Mouse (Mus musculus) embryonic facial prominence, embryonic 14.5 days (tissue): ENCODE results near the gene Chst15. TPM values are rescaled to one million over a fixed set of nuclear protein-coding genes. Genes with fewer than 3 reads are reported as not detected.

Source experiments
- ATAC-seq: fragments of 200-750 bp; cut with Nextera tagmentation; 2 replicates; pipeline ENCODE4 v1.8.0; 2017; ENCODE audit warnings: low read depth, moderate number of reproducible peaks, moderate TSS enrichment
- DNase-seq: peaks from one replicate; pipeline ENCODE4 v3.0.0-alpha.2; 2015; ENCODE audit warnings: low spot score
- H3K27ac ChIP-seq: fragments of 300-500 bp; sonication (generic); replicated peaks from 2 replicates; pipeline ENCODE4 v1.5.1; 2014; ENCODE audit warnings: low read depth, mild to moderate bottlenecking, low read length, moderate library complexity
- H3K27me3 ChIP-seq: fragments of 300-500 bp; sonication (generic); replicated peaks from 2 replicates; pipeline ENCODE4 v1.6.1; 2014; ENCODE audit warnings: low read length; ENCODE audit not compliant: control insufficient read depth, insufficient read depth
- H3K36me3 ChIP-seq: fragments of 300-500 bp; sonication (generic); 2 replicates; pipeline ENCODE4 v1.6.1; 2014; ENCODE audit warnings: low read length, mixed read lengths; ENCODE audit not compliant: control insufficient read depth, insufficient read depth
- H3K4me1 ChIP-seq: fragments of 300-500 bp; sonication (generic); 2 replicates; pipeline ENCODE4 v1.6.1; 2014; ENCODE audit warnings: antibody characterized with exemption, low read length; ENCODE audit not compliant: control insufficient read depth, insufficient read depth
- H3K4me2 ChIP-seq: fragments of 300-500 bp; sonication (generic); 2 replicates; pipeline ENCODE4 v1.6.1; 2014; ENCODE audit warnings: low read depth, mild to moderate bottlenecking, low read length, moderate library complexity, mixed read lengths
- H3K4me3 ChIP-seq: fragments of 300-500 bp; sonication (generic); 2 replicates; pipeline ENCODE4 v1.5.1; 2014; ENCODE audit warnings: low read depth, mild to moderate bottlenecking, low read length
- H3K9ac ChIP-seq: fragments of 300-500 bp; sonication (generic); 2 replicates; pipeline ENCODE4 v1.6.1; 2014; ENCODE audit warnings: low read depth, mild to moderate bottlenecking, low read length, moderate library complexity, mixed read lengths
- H3K9me3 ChIP-seq: fragments of 300-500 bp; sonication (generic); 2 replicates; pipeline ENCODE4 v1.6.1; 2016; ENCODE audit warnings: low read length; ENCODE audit not compliant: control insufficient read depth
- WGBS: fragments of 180-500 bp; shearing (Covaris S2); extraction: QIAGEN DNeasy Blood & Tissue Kit; methylation state at CpG from one replicate; pipeline ENCODE4 v1.1.7; 2014; 5-methylcytosine and 5-hydroxymethylcytosine counted together
- polyA plus RNA-seq: library from polyadenylated mRNA; unstranded; fragments of >200 nt; fragmentation: Nextera tagmentation; extraction: Ambion mirVana; gene quantifications from 2 replicates; pipeline ENCODE4 v1.2.1, GENCODE M21; 2014

The Chst15 gene
- polyA plus RNA-seq, 1 experiment from 2014 or later, result 14.2 TPM

- no peak for ATAC-seq
These were observed 17.3 kb downstream of the Chst15 start for GRCm38 (mm10) chr7:132299661-132300210.

GRCm38 (mm10) chr7:132298412-132298990 is 18.5 kb downstream of the Chst15 start:
- H3K27ac ChIP-seq, result no peak overlapping the region
- DNase-seq (no peak), ATAC-seq (no peak)
- H3K9me3 ChIP-seq, result no peaks in the 10 kb centered on the region
- H3K4me1 ChIP-seq, result peaks cover 26% of the 10 kb centered on the region
- no peak overlapping the region for H3K9ac ChIP-seq
- no peak overlapping the region for H3K4me2 ChIP-seq
- H3K36me3 ChIP-seq, result no peaks in the 10 kb centered on the region
- no peaks in the 10 kb centered on the region for H3K27me3 ChIP-seq
- 86% methylated on average over 7 of the region's 7 CpGs for WGBS
- H3K4me3 ChIP-seq, result no peak overlapping the region

More at GRCm38 (mm10) chr7:132299661-132300210, 17.3 kb downstream of the Chst15 start:
- Histone ChIP-seq H3K4me3 (no peak overlapping the region), H3K9me3 (no peaks in the 10 kb centered on the region), H3K36me3 (no peaks in the 10 kb centered on the region), H3K27ac (no peak overlapping the region), H3K27me3 (no peaks in the 10 kb centered on the region), H3K4me2 (no peak overlapping the region), H3K4me1 (peaks cover 26% of the 10 kb centered on the region), H3K9ac (no peak overlapping the region)
- 24% methylated on average over 5 of the region's 5 CpGs for WGBS
- no peak for DNase-seq

GRCm38 (mm10) chr7:132296661-132297443 is 20.2 kb downstream of the Chst15 start:
- DNase-seq (no peak), ATAC-seq (no peak)
- 67% methylated on average over 4 of the region's 4 CpGs for WGBS
- Histone ChIP-seq H3K4me3 (no peak overlapping the region), H3K27ac (no peak overlapping the region), H3K36me3 (no peaks in the 10 kb centered on the region), H3K4me2 (no peak overlapping the region), H3K4me1 (peaks cover 19% of the 10 kb centered on the region), H3K9me3 (no peaks in the 10 kb centered on the region), H3K9ac (no peak overlapping the region), H3K27me3 (no peaks in the 10 kb centered on the region)

- H3K4me3 ChIP-seq, result no peak overlapping the region
- ATAC-seq, result no peak
- no peaks in the 10 kb centered on the region for H3K9me3 ChIP-seq
- no peaks in the 10 kb centered on the region for H3K27me3 ChIP-seq
- H3K4me1 ChIP-seq, result peaks cover 19% of the 10 kb centered on the region
- no peak overlapping the region for H3K9ac ChIP-seq
- no peaks in the 10 kb centered on the region for H3K36me3 ChIP-seq
- no peak overlapping the region for H3K27ac ChIP-seq
- WGBS, result 69% methylated on average over 3 of the region's 3 CpGs
- DNase-seq, result no peak
- no peak overlapping the region for H3K4me2 ChIP-seq
These were observed 20.9 kb downstream of the Chst15 start for GRCm38 (mm10) chr7:132296132-132296531.

GRCm38 (mm10) chr7:132287340-132287664 is 29.7 kb downstream of the Chst15 start:
- peaks cover 37% of the 10 kb centered on the region for H3K4me1 ChIP-seq
- H3K36me3 ChIP-seq, result no peaks in the 10 kb centered on the region
- H3K9me3 ChIP-seq, result no peaks in the 10 kb centered on the region
- ATAC-seq, result 0 out of 2 replicates have a peak, but pooled peaks have one; percentile 20
- no peak for DNase-seq
- H3K4me3 ChIP-seq, result no peak overlapping the region
- WGBS, result 91% methylated on average over 3 of the region's 3 CpGs
- 0 out of 2 replicates have a peak overlapping the region, but pooled peaks have one; percentile 45 for H3K27ac ChIP-seq
- H3K9ac ChIP-seq, result no peak overlapping the region
- no peaks in the 10 kb centered on the region for H3K27me3 ChIP-seq
- no peak overlapping the region for H3K4me2 ChIP-seq

GRCm38 (mm10) chr7:132286630-132287339 is 30.2 kb downstream of the Chst15 start:
- Histone ChIP-seq H3K4me1 (peaks cover 37% of the 10 kb centered on the region), H3K36me3 (no peaks in the 10 kb centered on the region), H3K4me2 (no peak overlapping the region), H3K27me3 (no peaks in the 10 kb centered on the region), H3K9ac (no peak overlapping the region), H3K9me3 (no peaks in the 10 kb centered on the region), H3K27ac (peak overlapping the region; percentile 29; the same call in 1 of the 2 replicates), H3K4me3 (no peak overlapping the region)
- DNase-seq (peak; percentile 53), ATAC-seq (no peak)
- 35% methylated on average over 14 of the region's 14 CpGs for whole genome bisulfite sequencing

- H3K9me3 ChIP-seq, result no peaks in the 10 kb centered on the region
- peaks cover 34% of the 10 kb centered on the region for H3K4me1 ChIP-seq
- H3K27me3 ChIP-seq, result no peaks in the 10 kb centered on the region
- DNase-seq (peak; percentile 44), ATAC-seq (no peak)
- WGBS, result 35% methylated on average over 1 of the region's 1 CpGs
- no peaks in the 10 kb centered on the region for H3K36me3 ChIP-seq
- no peak overlapping the region for H3K9ac ChIP-seq
- H3K4me2 ChIP-seq, result no peak overlapping the region
- no peak overlapping the region for H3K4me3 ChIP-seq
- H3K27ac ChIP-seq, result peak overlapping the region; percentile 15; the same call in 1 of the 2 replicates
These were observed 32.2 kb downstream of the Chst15 start for GRCm38 (mm10) chr7:132284795-132285194.

GRCm38 (mm10) chr7:132284048-132284737 is 32.8 kb downstream of the Chst15 start:
- 51% methylated on average over 7 of the region's 7 CpGs for WGBS
- H3K27ac ChIP-seq, result peak overlapping the region; percentile 15; the same call in 1 of the 2 replicates
- ATAC-seq (no peak), DNase-seq (no peak)
- H3K4me1 ChIP-seq, result peaks cover 34% of the 10 kb centered on the region
- H3K36me3 ChIP-seq, result no peaks in the 10 kb centered on the region
- H3K27me3 ChIP-seq, result no peaks in the 10 kb centered on the region
- no peak overlapping the region for H3K9ac ChIP-seq
- no peak overlapping the region for H3K4me2 ChIP-seq
- no peak overlapping the region for H3K4me3 ChIP-seq
- H3K9me3 ChIP-seq, result no peaks in the 10 kb centered on the region
